Mouse (Mus musculus) thymus, adult 2 months (tissue): ENCODE results near the gene Wasf3.

Source experiments
- CTCF ChIP-seq: fragments of 200-500 bp; IDR thresholded peaks from 2 replicates; pipeline ENCODE4 v1.5.1; 2012; ENCODE audit warnings: mild to moderate bottlenecking, control low read depth, low read length, moderate library complexity, borderline replicate concordance; ENCODE audit not compliant: control insufficient read depth, poor library complexity, insufficient read depth; ENCODE audit errors: extremely low read depth
- POLR2A ChIP-seq: fragments of 200-500 bp; IDR thresholded peaks from 2 replicates; pipeline ENCODE4 v1.6.1; 2012; ENCODE audit warnings: mild to moderate bottlenecking, low read length, control low read depth, moderate library complexity; ENCODE audit not compliant: control insufficient read depth, poor library complexity, insufficient read depth; ENCODE audit errors: extremely low read depth

DNA sequence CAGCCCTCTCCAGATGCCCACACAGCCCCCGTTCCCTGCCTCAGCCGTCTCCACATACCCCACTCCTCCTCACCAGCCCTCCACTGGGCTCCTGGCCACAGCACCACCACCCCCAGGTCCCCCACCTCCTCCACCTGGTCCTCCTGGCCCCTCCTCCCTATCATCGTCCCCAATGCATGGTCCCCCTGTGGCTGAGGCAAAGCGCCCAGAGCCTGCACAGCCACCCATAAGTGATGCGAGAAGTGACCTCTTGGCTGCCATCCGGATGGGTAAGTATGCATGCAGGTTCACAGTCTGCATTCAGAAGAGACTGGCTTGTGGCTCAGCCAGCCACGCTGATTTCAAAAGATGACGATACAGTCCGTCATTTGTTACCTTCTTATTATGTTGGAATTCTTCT, 83.5 kb downstream of the Wasf3 start:
- TF ChIP-seq CTCF: no peak
- no peak for TF ChIP-seq POLR2A
